Mouse (Mus musculus) naive thymus-derived CD4-positive, alpha-beta T cell, adult 2 months (primary cell): ENCODE data around the gene Rab11fip3.

ENCODE experiments used
- DNase-seq: peaks from one replicate; pipeline ENCODE4 v3.0.0-alpha.2; 2011; ENCODE audit warnings: low read depth

The Rab11fip3 gene

DNA sequence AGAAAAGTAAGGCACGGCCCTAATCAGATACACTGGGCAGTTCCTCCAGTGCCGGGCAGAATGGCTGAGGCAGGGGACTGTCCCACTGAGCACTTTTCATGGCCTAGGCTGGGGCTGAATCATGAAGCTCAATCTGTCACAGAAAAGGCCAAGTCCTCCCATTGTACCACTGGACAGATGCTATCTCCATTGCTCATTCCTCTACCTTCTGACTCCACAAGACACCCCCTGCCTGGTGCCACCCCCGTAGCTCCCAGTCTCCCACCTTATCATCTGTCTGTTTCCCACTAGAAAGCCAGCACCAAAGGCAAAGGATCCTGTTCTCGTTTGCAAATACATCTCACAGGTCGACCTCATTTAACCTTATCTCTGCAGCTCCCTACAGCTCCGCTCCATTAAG is 37.3 kb downstream of the Rab11fip3 start:
- DNase-seq = no peak

DNA sequence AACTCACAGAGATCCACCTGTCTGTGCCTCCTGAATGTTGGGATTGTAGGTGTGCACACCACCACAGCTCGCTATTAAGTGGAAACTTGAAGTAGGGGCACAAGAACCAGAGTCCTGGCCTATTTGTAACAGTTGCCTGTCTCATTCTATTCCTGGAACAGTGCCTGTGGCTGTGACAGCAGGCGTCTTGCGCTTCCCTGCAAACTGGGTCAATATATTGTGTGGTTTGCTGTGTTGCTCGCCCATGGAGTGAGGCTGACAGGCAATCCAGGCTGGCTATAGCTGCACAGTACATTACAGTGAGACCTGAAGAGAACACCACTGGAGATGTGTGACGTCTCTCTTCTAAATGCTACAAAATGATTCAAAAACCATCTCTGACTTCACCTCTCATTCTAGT is 37.8 kb downstream of the Rab11fip3 start:
- DNase-seq = no peak

DNA sequence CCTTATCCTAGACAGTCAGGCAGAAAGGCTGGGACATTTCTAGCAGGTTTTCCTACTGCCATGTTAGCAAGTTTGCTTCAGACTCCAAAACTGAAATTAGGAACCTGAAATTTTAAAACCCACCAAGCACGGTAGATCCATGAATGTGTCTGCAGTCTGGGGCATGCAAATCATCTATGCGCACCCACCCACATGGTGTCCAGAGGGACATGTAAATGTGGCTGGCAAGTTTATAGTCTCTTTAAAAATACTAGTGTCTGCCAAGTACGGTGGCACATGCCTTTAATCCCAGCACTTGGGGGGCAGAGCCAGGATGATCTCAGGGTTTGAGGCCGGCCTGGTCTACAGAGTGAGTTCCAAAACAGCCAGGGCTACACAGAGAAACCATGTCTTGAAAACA is 41.1 kb downstream of the Rab11fip3 start:
- no peak for DNase-seq

DNA sequence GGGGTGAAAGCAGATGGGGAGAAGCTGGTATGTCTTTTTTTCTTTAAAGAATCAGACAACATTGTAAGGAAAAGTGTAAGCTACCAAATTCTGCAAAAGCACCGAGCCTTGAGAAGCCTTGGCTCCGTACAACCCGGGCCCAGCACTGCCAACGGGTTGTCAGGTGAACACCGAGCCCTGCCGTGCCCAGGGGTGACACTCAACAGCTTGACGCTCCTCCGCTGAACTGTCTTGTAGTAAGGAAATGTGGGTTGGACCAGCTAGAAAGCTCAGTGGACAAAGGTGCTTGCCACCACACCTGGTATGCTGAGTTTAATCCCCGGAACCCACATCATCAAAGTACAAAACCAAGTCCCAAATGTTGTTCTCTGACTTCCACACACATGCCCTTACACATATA is 44.7 kb downstream of the Rab11fip3 start:
- DNase-seq = no peak

DNA sequence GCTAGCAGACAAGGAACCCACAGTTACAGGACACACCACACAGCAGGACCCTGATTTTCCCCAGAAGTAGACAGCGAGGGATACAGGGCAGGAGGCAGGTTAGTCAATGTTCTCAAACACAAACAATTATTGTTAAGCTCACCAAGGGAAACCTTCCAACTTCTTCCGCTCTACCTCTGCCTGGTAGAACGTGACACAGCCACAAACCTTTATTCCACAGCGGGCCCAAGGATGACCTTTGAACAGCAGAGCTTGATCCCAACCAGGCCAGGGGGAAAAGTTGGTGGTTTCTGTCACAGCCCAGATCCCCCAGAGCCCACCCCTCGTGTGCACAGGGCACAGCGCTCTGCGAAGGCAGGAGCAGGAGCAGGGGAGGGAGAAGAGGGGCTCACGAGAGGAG is 45.4 kb downstream of the Rab11fip3 start:
- DNase-seq = no peak

DNA sequence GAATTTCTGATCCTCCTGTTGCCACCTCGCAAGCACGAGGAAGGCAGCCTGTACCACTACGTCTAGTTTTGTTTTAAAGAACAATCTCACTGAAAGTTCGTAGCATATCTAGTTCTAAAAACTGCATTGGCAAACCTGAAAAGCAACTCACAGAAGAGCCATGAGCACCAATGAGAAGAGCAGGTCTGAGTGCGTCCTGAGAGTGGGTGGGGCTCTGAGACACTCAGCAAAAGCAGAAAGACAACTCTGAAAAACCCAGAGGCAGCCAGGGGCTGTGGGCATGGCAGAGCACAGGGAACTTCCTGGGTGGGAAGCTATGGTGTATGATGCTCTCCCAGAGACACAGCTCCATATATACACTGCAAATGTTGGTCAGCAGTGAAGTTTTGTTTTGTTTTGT is 46.2 kb downstream of the Rab11fip3 start:
- no peak for DNase-seq

DNA sequence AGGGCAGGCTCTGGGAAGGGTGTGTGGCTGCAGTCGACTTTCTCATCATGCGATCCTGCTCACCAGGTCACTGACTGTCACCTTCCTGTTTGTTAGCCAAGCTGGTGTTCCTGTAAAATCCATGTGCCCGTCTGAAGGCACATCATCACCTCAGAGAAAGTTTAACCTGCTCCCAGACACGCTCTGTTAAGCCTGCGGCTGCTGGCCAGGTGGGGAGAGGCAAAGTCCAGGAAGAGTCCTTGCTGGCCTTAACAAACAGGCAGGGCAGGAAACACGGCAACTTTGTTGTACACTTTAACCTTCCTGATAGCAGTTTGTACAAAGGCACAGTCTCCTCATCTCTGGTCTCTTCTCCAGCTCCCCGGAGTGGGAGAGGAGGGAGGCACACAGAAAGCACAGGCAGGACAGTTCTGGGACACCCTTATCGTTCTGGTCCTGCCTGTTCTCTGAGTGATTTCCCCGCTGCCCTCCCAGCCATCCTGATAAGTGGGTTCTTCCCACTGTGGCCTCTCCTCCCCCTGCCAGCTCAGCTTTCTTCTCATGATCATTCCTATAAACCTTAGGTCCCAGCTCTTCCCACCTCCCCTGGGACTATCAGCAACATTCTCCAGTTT is 47.5 kb downstream of the Rab11fip3 start:
- no peak for DNase-seq

DNA sequence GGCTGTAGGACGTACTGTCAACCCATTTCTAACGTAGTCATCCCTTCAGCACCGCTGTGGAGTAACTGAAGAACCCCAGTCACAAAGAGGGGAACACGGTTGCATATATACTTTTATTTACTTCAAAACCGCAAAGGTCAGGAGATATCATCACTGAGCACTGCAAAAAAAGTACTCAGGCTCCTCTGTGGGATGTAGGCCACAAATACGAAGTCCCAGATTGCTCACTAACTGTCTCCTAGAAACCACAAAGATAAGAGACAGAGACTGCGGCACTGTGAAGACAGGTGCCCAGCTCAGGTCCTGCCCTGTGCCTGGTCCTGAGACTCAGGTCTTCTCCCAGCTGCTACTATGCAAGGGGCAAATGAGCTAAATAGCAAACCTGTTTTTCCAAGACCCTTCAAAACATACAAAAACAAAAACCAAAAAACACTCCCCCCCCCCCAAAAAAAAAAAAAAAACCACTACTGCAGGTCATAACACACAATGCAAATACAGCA is 48.5 kb downstream of the Rab11fip3 start:
- no peak for DNase-seq

DNA sequence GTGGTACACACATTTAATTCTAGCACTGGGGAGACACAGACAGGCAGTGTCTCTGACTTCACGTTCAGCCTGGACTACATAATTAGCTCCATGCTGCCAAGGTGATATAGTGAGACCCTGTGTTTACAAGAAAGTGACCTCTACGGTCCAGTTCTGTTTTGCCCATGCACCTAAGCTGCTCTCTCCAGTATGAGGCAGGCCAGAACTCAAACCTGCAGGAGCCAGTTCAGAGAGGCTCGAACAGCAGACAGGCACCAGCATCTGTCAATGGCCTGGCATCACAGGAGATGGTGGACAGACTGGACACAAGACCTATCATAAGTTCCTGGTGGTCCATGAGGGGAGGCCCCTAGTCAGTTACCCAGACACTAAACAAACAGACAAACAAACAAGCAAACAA is 51.0 kb downstream of the Rab11fip3 start:
- DNase-seq = no peak

DNA sequence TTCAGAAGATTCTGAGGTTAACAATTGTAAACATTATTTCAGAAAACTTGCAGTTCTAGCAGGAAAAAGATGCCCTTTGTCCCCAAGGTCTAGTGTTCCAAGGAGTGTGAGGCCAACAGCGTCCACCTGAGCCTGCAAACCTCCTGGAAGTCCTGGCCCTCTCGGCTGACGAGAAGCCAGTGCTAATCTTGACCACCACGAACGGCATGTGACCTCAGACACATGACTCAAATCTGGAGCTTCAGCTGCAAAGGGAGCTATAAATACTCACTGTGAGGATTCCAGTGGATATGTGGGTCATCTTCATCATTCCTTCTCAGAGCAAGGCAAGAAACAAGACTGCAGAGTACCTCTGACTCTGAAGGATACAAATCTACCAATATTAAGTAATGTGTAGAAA is 51.4 kb downstream of the Rab11fip3 start:
- DNase-seq = no peak

DNA sequence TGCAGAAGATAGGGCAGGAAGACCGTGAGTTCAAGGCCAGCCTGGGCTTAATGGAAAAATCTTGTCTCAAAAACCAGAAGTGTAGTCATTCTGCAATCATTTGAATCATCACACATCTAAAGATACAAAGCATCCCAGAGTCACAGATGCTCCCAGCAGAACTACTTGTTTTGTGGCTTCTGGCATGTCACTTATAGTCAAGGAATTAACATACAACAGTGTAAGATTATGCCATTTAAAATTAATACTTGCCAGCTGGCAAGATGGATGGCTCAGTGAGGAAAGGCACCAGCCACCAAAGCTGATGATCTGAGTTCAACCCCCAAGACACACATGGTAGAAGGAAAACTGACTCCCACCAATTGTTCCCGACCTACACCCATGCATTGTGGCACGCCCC is 52.3 kb downstream of the Rab11fip3 start:
- DNase-seq = no peak

DNA sequence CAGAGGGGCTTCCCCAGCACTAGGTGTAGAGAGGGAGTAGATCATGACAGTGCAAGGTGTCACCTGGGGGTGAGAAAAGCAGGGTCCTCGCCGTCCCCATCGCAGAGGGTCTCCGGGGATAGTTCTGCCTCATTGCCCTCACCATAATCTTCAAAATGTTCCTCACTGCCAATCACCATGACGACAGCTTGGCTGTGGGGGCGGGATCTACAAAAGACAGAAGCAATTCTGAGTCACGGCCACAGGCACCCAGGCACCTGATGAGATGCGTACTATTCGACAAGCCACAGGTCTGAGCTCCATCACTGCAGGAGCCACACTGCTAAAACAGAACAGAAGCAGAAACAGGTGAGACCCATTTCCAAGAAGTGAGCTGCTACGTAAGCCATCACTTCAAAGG is 55.6 kb downstream of the Rab11fip3 start:
- DNase-seq = no peak

DNA sequence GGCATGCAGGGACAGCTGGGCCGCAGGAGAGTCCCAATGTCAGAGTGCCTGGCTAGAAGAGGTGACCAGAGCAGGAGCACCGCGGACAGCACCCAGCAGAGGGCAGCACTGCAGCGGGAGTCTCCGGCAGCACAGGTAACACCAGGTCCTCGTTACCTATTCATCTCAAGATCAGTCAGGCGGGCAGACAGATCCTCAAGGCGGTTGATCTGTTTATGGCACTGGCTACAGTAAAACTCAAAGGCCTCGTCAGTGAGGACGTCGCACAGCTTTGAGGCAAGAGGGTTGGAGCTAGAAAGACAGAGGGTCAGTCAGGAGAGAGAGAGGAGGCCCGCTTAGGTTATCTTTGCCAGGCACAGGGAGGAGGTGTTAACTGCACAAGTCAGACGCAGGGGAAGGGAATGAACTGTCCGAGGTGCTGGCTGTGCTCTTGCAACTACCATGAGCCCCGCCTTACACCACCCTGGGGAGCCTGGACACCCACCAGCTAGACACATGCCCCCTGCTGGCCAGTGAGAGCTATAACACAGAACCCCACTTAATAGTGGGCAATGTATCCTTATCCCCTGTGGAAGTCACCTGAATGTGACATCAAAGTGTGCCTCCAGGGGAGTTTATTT is 57.4 kb downstream of the Rab11fip3 start:
- DNase-seq = peak; percentile 87

DNA sequence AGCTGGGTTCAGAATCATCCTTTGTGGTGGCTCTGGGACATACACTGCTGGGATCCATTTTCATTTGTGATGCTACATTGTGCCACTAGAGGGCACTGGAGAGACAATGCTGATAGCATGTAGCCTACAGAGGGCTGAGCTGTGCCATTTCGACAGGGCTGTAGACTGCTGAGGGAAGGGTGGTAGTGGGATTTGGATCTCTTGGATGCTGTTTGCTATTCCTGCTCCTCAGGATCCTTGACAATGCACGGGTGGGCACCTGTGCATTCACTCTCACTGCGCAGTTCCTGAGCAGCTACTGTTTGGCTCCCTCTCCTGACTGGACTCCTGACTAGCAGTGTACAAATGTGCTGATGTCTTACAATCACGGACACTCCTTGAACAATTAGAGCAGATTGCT is 59.8 kb downstream of the Rab11fip3 start:
- DNase-seq = peak; percentile 91

DNA sequence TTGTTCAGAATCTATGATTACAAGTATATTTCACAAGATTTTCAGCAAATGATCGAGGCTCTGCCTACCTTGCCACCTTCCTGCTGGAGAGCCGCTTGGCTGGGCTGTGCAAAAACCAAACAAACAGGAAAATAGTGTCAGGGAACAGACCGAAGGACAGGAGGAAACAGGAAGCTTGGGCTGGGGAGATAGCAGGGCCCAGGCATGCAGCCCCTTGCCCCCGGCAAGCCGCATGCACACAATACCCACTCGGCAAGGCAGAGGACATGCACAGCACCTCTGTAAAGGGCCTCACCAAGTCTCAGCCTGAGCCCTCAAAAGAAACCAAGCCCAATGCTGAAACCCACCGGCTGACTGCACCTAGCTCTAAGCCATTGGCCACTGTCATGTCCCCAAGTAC is 60.6 kb downstream of the Rab11fip3 start:
- DNase-seq = no peak

DNA sequence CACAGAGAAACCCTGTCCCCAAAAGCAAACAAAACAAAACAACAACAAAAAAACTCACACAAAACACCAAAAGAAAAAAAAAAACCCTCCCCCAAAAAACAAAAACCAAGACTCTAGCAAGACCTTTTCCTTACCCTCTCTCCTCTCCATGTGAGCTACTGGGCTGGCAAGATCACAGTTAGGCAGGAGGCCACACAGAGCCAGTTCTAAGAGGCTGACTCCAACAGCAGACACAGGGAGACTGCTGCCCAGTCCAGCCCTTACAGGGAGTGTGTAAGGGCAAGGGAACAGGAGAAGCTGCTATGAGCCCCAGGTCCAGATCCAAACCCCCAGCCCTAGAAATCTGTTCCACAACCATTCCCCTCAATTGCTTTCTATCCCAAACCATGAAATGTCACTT is 61.0 kb downstream of the Rab11fip3 start:
- no peak for DNase-seq

DNA sequence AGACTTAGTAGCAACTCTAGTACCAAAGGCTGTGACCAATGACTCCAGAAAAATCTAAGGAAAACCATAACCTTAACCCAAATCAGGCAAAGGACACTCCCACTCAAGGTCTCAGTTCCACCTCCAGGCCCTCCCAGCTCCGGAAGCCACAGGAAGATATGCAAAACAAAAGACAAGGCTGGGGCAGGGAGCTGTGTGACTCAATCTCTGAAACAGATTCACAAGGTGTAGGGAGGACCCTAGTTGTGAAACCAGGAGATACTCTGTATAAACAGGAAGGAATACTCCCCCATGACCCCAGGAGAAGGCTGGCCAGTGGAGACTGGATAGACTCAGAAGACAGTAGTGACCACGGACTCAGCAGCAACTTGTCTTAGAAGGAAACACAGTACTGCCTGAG is 61.7 kb downstream of the Rab11fip3 start:
- DNase-seq = no peak

DNA sequence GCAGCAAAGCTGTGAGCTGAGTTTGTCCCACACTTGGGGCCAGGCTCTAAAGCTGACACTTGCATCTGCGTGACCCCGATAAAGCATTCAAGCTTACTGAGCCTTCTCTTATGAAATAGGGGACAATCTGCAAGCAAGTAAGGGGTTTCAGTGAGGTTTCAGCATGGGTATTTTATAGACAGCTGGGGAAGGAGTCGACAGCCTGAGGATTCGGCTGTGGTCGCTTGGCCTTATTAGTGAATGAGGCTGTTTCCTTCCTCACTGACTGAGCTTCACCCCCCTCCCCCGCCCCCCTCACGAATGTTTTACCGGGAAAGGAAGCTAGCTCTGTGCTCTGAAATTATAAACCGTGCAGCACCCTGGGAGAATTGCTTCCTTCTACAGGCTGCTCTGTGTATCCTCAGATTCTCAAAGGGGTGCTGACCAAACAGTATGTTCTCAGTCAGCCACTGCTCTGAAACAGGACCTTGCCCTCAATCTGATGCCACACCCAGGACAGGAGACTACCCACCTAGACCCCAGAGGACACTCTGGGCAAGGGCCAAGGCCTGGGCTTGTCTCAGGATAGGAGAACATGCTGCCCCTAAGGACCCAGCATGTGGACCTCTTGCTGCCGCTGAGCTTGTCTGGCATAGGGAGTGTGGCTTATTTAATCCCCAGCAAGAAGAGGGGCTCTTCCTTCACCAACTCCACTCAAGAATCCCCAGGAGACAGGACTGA is 63.5 kb downstream of the Rab11fip3 start:
- no peak for DNase-seq

DNA sequence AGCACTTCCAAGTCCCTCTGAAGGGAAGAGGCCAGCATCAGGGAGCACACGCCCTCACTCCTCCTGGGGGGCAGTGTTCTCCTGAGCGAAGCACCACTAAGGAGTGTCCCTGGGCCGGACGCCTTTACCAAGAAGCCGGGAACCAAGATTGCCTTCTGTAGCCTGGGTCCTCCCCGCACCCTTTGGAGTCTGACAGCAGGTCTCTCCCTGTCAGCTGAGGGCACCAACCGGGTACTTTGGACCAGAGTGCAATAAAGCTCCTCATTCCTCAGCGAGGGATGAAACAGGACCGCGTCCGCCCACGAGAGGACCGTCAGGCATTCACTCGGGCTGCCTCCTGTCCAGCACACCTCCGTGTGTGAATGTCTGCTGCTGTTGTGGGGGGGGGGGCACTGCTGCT is 64.6 kb downstream of the Rab11fip3 start:
- DNase-seq = no peak

DNA sequence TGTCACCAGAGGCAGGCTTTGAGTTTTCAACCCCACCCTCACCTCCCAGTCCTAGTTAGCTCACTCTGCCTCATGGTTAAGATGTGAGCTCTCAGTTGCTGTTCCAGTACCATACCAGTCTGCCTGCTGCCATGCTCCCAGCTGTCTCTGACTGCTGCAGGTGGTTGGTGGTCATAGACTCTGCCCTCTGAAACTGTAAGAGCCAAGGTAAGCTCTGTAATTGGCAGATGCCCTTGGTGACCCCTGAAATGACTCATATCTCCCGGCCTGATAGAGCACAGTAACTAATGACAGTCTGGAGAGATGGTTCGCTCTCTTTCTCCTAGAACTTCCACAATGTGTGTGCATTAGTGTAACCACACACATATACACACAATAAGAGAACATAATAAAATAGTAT is 65.5 kb downstream of the Rab11fip3 start:
- no peak for DNase-seq

DNA sequence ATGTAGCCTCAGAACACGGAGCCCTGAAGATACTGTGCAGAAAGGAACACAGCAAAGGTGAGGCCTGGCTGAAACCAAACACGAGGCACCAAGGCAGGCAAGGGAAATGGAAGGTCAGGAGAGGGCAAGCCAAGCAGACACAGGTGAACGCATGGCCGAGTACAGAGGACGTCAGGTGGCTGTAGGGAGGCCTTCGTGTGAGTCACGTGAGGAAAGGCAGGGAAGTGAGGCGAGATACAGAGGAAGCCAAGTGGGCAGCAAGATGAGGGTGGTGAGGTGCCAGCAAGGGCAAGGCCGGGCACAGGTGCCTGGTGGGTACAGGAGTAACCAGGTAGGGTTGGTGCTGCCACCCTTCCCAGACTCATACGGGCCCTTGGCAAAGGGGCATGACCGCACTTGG is 70.9 kb downstream of the Rab11fip3 start:
- no peak for DNase-seq

DNA sequence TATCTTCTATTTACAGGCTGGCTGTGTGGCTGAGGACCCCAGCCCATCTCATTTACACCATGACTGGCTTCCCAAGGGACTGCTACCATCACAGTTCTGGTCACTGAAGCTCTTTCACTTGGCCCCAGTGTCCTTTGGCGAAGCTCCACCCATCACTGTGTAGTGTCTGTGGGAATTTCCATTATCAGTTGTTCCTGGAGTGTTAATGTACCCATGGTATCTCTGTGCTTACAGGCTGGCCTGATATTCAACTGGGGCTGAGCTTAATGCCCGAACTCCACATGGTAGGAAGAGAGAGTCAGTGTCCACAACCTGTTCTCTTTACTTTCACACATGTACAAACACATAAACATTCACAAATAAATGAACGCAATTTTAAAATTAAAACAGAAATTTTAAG is 75.9 kb downstream of the Rab11fip3 start:
- DNase-seq = no peak

DNA sequence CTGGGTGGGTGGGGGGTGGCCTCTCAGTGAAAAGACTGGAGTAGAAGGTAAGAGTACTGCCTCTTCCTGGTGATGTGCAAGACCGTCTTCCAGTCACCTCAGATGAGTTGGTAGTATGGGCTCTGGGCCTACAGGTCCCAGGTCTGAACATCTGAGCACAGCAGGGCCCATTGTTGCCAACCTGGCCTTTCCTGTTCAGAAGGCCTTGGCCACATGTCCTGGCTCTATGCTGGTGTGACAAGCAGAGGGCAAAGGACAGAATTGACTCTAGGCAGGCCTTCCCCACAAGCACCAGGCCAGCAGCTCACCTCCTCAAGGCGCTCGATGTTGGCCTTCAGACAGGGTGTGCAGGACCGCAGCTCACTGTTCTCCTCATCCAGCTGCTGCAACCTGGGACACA is 77.1 kb downstream of the Rab11fip3 start:
- no peak for DNase-seq

DNA sequence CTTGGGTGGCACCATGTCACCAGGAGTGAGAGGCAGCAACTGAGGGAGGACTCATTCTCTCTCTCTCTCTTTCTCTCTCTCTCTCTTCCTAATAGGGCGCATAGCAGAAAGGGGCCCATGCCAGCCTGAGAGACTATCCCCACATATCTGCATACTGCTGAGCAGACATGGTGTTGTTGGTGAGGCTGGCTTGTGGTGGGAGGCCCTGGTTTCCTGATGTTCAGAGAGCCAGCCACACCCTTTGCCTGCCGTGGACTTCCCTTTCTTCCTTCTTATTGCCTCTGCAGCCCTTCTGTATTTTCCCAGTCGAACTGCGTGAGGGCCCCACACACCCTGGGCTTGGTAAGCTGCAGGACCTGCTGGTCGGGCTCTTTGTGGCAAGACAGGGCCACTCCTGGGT is 79.0 kb downstream of the Rab11fip3 start:
- DNase-seq = no peak
